Mouse (Mus musculus) ES-E14 (cell line): Measurements from ENCODE around the gene Kctd15. TPM values are rescaled to one million over a fixed set of nuclear protein-coding genes. Genes with fewer than 3 reads are reported as not detected.

Experiments used
- DNase-seq: peaks from one replicate; pipeline ENCODE4 v3.0.0-alpha.2; 2013; ENCODE audit warnings: low read depth, low spot score
- H3K27ac ChIP-seq: 2 replicates; pipeline ENCODE4 v1.5.1; 2012; ENCODE audit warnings: low read depth, mild to moderate bottlenecking, low read length, moderate library complexity, mixed read lengths; ENCODE audit not compliant: poor library complexity, insufficient read depth, severe bottlenecking
- H3K36me3 ChIP-seq: 2 replicates; pipeline ENCODE4 v1.6.1; 2012; ENCODE audit warnings: mild to moderate bottlenecking, low read length, moderate library complexity, mixed read lengths; ENCODE audit not compliant: control insufficient read depth, poor library complexity, insufficient read depth, severe bottlenecking
- H3K4me1 ChIP-seq, 2 experiments: fragments of 150-350 bp in 1 of 2; sonication (generic) in 1 of 2; 2 replicates each; pipeline ENCODE4 v1.6.1; 2012; ENCODE audit warnings: low read length in 2 of 2, mild to moderate bottlenecking in 1 of 2, mixed read lengths in 1 of 2; ENCODE audit not compliant: control insufficient read depth in 2 of 2, insufficient read depth in 2 of 2, poor library complexity in 1 of 2
- H3K4me3 ChIP-seq, 2 experiments: fragments of 150-350 bp in 1 of 2; sonication (generic) in 1 of 2; 2 replicates each; pipeline ENCODE4 v1.5.1; 2012; ENCODE audit warnings: low read length in 2 of 2, low read depth in 1 of 2, mild to moderate bottlenecking in 1 of 2, mixed read lengths in 1 of 2; ENCODE audit not compliant: insufficient read depth in 1 of 2, poor library complexity in 1 of 2, severe bottlenecking in 1 of 2
- H3K9ac ChIP-seq: 2 replicates; pipeline ENCODE4 v1.6.1; 2012; ENCODE audit warnings: low read depth, mild to moderate bottlenecking, low read length, mixed read lengths; ENCODE audit not compliant: poor library complexity, insufficient read depth, severe bottlenecking
- H3K9me3 ChIP-seq: fragments of 150-350 bp; sonication (generic); 2 replicates; pipeline ENCODE4 v1.6.1; 2012; ENCODE audit warnings: low read depth, mild to moderate bottlenecking, low read length; ENCODE audit not compliant: control insufficient read depth, insufficient read depth
- CHD2 ChIP-seq: IDR thresholded peaks from 2 replicates; pipeline ENCODE4 v1.6.1; 2014; ENCODE audit warnings: mild to moderate bottlenecking, low read depth, low read length, inconsistent platforms
- HCFC1 ChIP-seq: IDR thresholded peaks from 2 replicates; pipeline ENCODE4 v1.6.1; 2012; ENCODE audit warnings: low read length, inconsistent platforms, borderline replicate concordance; ENCODE audit not compliant: insufficient read depth
- MAFK ChIP-seq: IDR thresholded peaks from 2 replicates; pipeline ENCODE4 v1.6.1; 2014; ENCODE audit warnings: mild to moderate bottlenecking, low read depth, low read length, inconsistent platforms; ENCODE audit not compliant: insufficient read depth
- ZC3H11A ChIP-seq: IDR thresholded peaks from 2 replicates; pipeline ENCODE4 v1.6.1; 2012; ENCODE audit warnings: low read depth, mild to moderate bottlenecking, inconsistent platforms, low read length, borderline replicate concordance
- ZNF384 ChIP-seq: IDR thresholded peaks from 2 replicates; pipeline ENCODE4 v1.6.1; 2012; ENCODE audit warnings: low read depth, low read length, inconsistent platforms
- in situ Hi-C, 2 experiments: fragments of 600-800 bp; cut with MboI; formaldehyde crosslinking; loops; one replicate each; pipeline ENCODE4 v1.15.1; 2025; ENCODE audit warnings: low sequenced_read_pairs in 2 of 2, inconsistent platforms in 1 of 2; ENCODE audit not compliant: unreplicated experiment in 2 of 2
- total RNA-seq: library from RNA; depleted of rRNA; stranded (reverse); fragments of 300-350 nt; gene quantifications from 2 replicates; pipeline ENCODE4 v1.2.3, GENCODE M21; 2012

Gene Kctd15
- total RNA-seq, 1 experiment = 15.9 TPM

DNA sequence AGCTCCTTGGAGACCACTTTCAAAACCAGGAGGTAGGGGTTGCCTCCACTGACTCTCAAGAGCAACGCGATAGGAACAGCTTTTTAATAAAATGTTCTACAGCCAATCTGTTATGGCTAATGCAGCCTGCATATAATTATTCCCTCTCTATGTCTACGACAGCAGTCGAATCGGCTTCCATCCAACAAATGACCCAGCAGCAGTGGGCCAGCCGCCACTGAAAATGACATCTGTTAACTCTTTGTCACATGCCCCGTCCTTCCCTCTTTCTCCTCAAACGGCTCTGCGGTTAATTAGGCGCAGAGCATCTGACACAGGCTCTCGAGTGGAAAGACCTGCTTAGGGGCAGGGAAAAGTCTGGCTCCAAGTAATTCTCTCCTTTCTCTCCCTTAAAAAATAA lies 49.8 kb downstream of the Kctd15 start:
- Histone ChIP-seq H3K27ac (no peak overlapping the region), H3K4me1 (peaks cover 0 to 4% of the 10 kb centered on the region in 2 experiments; a peak in 1 of 4 replicates)

DNA sequence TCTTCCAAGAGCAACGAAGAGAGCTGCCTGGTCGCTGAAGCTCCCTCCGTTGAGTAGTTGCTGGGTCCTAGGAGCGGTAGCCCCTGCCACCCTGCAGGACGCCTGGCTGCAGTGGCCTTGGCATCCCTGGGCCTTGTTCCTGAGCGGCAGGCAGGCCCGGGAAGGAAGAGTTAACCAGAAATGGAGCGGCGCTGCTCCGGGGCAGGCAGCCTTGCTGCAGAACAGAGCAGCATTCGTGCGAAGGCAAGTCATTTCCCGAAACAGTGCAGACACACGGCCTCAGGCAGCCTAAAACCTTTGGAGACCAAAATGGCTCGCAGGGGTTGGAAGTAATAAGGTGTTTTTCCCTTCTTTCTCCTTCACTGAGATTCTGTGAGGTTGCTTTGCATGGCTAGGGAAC lies 50.5 kb downstream of the Kctd15 start:
- Histone ChIP-seq H3K4me3 (peak overlapping the region in 1 of 2 experiments; percentile 43; a peak in 2 of 4 replicates), H3K36me3 (no peaks in the 10 kb centered on the region), H3K9ac (peak overlapping the region; percentile 22), H3K4me1 (peaks cover 0 to 4% of the 10 kb centered on the region in 2 experiments; a peak in 1 of 4 replicates), H3K27ac (no peak overlapping the region), H3K9me3 (no peaks in the 10 kb centered on the region)
- in situ Hi-C loops = no loop called here
- TF ChIP-seq ZC3H11A (no peak), MAFK (no peak), ZNF384 (no peak)
- no peak for DNase-seq

More for the DNA sequence above, 49.8 kb downstream of the Kctd15 start:
- H3K9me3 ChIP-seq = no peaks in the 10 kb centered on the region
- DNase-seq = no peak
- in situ Hi-C loops = no loop called here
- H3K4me3 ChIP-seq = no peak overlapping the region
- TF ChIP-seq ZNF384 (no peak), MAFK (no peak), ZC3H11A (no peak), CHD2 (no peak), HCFC1 (no peak)
- H3K9ac ChIP-seq = no peak overlapping the region
- H3K36me3 ChIP-seq = no peaks in the 10 kb centered on the region

DNA sequence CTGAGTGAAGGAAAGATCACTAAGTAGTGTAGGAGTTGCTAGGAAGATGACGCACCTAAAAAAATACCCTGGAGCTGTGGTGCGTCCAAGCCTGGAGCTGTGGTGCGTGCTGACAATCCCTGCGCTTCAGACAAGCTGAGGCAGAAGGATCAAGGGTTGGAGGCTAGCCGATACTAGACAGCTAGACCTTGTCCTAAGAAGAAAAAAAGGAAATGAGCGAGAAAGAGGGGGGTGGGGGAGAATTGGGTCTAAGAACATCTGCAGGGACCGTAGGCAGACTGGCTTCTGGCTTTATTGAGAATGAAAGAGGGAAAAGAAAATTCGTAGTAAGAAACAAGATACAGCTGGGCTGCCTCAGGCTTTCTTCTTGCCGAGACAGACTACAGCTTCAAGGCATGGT lies 58.0 kb downstream of the Kctd15 start:
- Histone ChIP-seq H3K9me3 (no peaks in the 10 kb centered on the region), H3K36me3 (no peaks in the 10 kb centered on the region), H3K9ac (no peak overlapping the region), H3K4me3 (no peak overlapping the region), H3K27ac (no peak overlapping the region), H3K4me1 (peaks cover 0 to 24% of the 10 kb centered on the region in 2 experiments; a peak in 2 of 4 replicates)
- TF ChIP-seq CHD2 (no peak), ZNF384 (no peak), ZC3H11A (no peak), MAFK (no peak), HCFC1 (no peak)
- in situ Hi-C loops = no loop called here
- DNase-seq = no peak

DNA sequence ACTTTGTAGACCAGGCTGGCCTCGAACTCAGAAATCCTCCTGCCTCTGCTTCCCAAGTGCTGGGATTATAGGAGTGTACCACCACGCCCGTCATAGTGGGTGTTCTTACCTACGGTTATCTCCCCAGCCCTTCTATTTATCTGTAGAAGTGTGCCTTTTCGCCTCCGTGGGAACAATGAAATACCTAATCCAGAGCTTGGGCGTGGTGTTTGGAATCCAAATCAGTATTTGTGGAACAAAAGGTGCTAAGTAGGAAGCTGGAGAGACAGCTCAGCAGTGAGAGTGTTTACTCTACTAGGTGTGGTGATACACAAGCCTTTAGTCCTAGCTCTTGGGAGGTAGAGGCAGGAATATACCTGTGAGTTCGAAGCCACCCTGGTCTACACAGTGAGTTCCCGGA lies 58.5 kb downstream of the Kctd15 start:
- peaks cover 0 to 24% of the 10 kb centered on the region in 2 experiments; a peak in 2 of 4 replicates for H3K4me1 ChIP-seq

More for the DNA sequence above, 58.5 kb downstream of the Kctd15 start:
- no peak for DNase-seq
- TF ChIP-seq ZNF384 (no peak), MAFK (no peak), ZC3H11A (no peak), HCFC1 (no peak), CHD2 (no peak)
- Histone ChIP-seq H3K9me3 (no peaks in the 10 kb centered on the region), H3K9ac (no peak overlapping the region), H3K36me3 (no peaks in the 10 kb centered on the region), H3K27ac (no peak overlapping the region), H3K4me3 (no peak overlapping the region)
- in situ Hi-C loops = no loop called here
